Mouse (Mus musculus): Measurements from ENCODE around the gene Fgd3. TPM values are rescaled to one million over a fixed set of nuclear protein-coding genes. Genes with fewer than 3 reads are reported as not detected.

Fgd3 gene
- total RNA-seq, 2 experiments from 2014 or later, result 6.6 to 7.8 TPM

DNA sequence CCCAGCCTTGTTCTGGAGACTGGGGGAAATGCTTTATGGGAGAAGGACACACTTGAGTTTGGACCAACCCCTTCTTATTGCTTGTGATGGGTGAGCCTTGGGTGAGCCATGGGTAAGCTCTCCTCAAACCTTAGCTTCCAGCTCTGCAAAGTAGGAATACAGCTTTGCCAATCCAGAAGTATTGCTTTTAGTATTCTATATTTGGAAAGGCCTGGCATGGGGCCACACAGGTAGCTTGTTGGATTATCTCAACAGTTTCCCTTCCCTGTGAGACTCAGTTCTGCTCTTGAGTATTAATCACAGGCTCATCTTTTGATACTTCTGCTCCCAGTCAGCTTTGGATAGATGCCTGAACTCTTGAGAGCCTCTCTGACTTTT lies 22.6 kb upstream of the Fgd3 start:
- DNase-seq (ENCODE audit: low spot score in 2 of 2), result no peak
- intact Hi-C loops (cut with DNase I), result loop anchor here (5.0 kb wide), 1 partner anchor 80 kb away; the partner anchor contains the start of gene Ippk

DNA sequence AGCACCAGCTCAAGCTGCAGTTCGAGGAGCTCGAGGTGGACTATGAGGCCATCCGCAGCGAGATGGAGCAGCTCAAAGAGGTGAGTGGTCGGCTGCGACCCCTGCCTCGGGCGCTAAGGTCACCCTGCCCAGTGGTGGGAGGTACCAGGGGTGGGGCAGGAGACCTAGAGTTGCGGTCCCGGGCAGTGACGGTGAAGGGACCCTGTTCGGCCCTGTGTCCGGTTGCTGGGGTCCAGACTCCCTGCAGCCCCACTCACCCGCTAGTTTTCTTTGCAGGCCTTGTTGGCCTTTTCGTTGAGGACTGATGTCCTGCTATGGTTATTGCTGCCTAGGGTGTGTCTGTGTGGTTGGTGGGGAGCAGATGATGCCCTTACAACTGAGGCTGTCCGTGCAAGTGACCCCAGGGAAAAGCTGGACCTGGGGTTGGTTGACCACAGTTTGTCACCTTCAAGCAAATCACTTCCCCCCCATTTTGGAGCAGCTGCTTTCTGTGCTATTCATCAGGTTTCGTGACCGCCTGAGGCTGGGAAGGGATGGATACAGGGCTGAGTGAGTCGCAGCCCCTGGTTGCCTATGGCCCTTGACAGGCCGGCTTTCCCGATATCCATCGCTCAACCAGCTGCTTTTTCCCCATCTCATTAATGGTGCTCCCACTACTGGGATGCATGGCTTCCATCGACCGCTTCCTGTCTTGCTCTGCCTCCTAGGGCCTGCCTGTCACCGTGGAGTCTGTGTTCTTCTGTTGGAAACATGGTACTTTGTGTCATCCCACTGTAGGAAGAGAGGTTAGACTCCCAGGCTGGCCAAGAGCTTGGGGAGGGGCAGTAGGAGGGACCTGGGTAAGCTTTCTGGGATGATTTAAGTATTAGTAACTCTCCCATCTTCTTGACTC lies 22.0 kb upstream of the Fgd3 start:
- no peak for DNase-seq (ENCODE audit: low spot score in 2 of 2)

GRCm38 (mm10) chr13:49341012-49341830 lies 21.1 kb upstream of the Fgd3 start, which contains the start of gene Bicd2:
Bicd2 (plus strand) TSS chr13:49341585.
- DNase-seq (ENCODE audit: low spot score in 2 of 2), result peak; percentile 96 to 97
- intact Hi-C loops (cut with DNase I), result loop anchor here (2.0 to 5.0 kb wide), 2 partner anchors 30 to 81 kb away; partner anchors contain the start of gene Ippk

More for the DNA sequence above, 22.0 kb upstream of the Fgd3 start:
- intact Hi-C loops (cut with DNase I), result loop anchor here (2.0 to 5.0 kb wide), 2 partner anchors 29 to 80 kb away; partner anchors contain the start of gene Ippk

GRCm38 (mm10) chr13:49338893-49339546 lies 18.9 kb upstream of the Fgd3 start:
- DNase-seq (ENCODE audit: low spot score in 2 of 2), result peak in 1 of 2 experiments; percentile 49
- intact Hi-C loops (cut with DNase I), result loop anchor here (2.0 kb wide), 1 partner anchor 42 kb away; no protein-coding TSS in a partner anchor

DNA sequence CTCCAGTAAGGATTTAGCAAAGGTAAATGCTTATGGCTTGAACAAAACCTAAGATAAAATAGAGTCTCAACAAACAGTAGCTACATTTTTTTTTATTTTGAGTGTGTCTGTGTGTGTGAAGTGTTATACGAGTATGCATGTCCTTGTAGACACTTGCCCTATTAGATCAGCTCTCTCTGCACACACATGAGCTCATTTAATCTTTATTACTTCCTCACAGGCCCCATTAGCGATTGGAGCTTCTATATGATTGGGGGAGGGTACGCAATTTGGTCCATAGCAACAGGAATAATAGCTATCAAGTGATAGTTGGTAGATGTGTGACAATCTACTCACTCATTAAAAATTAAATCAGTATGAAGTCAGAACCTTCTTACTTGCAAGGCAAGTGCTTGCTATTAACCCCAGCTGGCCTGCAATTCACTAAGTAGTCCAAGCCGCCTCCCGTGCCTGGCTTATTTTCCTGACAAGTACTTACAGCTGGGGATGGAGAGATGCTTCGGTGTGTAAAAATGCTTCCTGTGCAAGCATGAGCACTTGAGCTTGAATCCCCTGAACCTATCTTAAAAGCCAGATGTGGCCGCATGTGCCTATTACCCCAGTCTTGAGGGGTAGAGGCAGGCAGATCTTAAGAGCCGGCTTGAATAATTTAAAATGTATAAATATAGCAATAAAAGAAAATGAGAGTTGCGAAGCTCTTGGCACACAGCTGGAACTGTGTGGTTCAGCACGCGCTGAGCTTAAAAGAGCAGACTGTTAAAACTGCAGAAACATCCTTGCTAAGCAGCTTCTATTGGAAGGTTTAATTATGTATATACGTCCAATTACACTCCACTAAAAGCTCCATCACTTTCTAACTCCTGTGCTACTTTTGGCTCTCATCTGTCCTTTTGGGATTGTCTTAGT lies 15.2 kb upstream of the Fgd3 start:
- intact Hi-C loops (cut with DNase I), result no loop called here
- no peak for DNase-seq (ENCODE audit: low spot score in 2 of 2)

- DNase-seq (ENCODE audit: low spot score in 2 of 2), result no peak
- intact Hi-C loops (cut with DNase I), result no loop called here
Measured at GRCm38 (mm10) chr13:49333250-49333649, 13.1 kb upstream of the Fgd3 start.

DNA sequence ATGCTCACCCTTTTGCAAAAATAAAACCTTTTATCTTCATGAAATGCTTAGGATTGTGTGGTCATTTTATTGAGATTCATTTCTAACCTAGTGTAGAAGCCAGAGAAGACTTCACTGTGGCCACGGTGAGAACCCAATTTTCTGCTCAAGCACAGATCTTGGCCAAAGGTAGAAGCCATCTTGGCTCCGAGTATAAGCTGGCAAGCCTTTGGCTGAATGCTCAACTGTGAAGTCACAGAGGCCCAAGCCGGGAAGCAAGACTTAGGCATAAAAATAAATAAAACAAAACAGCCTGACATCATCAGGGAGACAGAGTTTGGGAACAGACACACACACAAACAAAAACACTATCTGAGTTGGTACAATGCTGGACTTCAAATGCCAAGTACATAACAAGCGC lies 8.0 kb upstream of the Fgd3 start:
- no peak for DNase-seq (ENCODE audit: low spot score in 2 of 2)
- intact Hi-C loops (cut with DNase I), result loop anchor here (5.0 kb wide), 1 partner anchor 319 kb away; no protein-coding TSS in a partner anchor

DNA sequence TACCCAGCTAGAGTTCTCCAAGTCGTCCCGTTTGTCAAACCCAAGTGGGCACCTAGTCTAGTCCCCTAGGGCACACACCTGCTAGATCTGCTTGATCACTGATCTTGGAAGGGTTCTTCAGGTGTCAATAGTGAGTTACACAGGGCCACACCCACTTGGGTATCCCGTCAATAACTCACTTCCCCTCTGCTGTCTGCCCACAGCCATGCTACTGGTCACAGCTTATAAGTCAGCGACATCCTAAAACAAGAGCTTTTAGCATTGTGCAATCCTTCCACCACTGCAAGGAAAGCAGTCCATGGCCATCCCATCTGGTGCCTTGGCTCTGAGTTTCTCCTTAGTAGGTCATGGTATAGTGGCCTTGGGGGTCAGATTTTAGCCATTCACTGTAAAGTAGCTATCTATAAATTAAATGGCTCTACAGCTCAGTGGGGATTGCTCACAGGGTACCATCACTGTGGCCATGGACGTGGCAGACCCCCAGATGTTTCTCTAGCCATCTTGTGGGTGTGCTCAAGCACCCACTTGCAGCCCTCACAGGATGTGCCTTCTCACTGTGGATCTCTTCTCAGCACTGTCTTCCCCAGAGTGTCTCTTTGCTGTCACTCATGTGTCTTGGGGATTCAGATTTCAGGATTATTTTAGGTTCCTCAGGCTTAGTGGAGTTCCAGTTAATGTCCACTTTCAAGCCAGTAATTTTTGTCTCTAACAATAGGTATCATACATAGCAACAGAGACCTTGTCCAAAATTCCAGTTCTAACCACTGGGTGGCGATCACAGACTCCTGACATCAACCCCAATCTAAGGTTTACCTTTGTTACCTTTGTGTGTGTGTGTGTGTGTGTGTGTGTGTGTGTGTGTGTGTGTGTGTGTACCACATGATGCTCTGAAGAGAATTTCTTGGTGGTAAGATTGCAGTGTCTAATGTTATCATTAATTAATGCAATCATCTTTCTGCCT lies 6.4 kb upstream of the Fgd3 start:
- no peak for DNase-seq (ENCODE audit: low spot score in 2 of 2)
- intact Hi-C loops (cut with DNase I), result loop anchor here (5.0 kb wide), 1 partner anchor 321 kb away; no protein-coding TSS in a partner anchor

DNA sequence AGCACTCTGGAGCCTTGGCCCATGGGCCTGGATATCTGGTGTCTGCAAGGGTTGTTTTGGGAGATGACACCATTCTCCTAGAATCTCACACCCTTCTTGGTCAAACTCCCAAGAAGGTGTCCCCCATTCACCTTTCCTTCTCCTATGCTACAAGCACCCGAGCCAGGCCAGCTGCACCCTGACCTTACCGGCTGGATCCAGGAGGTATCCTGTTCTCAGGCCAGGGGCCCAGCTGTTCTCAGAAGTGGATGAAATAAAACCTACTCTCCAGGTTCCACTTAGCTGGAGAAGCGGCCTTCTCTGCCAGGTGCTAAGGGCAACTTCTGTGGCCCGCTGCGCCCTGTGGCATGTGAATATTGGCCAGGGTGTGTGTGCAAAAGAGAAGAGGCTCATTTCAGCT lies 4.8 kb upstream of the Fgd3 start:
- no peak for DNase-seq (ENCODE audit: low spot score in 2 of 2)
- intact Hi-C loops (cut with DNase I), result loop anchor here (5.0 kb wide), 1 partner anchor 322 kb away; no protein-coding TSS in a partner anchor

- peak; percentile 67 to 69 for DNase-seq (ENCODE audit: low spot score in 2 of 2)
- intact Hi-C loops (cut with DNase I), result no loop called here
Measured at GRCm38 (mm10) chr13:49322739-49323138, 2.6 kb upstream of the Fgd3 start.

- intact Hi-C loops (cut with DNase I), result no loop called here
- DNase-seq (ENCODE audit: low spot score in 2 of 2), result peak in 1 of 2 experiments; percentile 36
Measured at GRCm38 (mm10) chr13:49322169-49322568, 2.1 kb upstream of the Fgd3 start.

- no peak for DNase-seq (ENCODE audit: low spot score in 2 of 2)
- intact Hi-C loops (cut with DNase I), result no loop called here
Measured at GRCm38 (mm10) chr13:49321452-49321851, 1.3 kb upstream of the Fgd3 start.

- intact Hi-C loops (cut with DNase I), result no loop called here
- no peak for DNase-seq (ENCODE audit: low spot score in 2 of 2)
Measured at GRCm38 (mm10) chr13:49320514-49320913, 403 bp upstream of the Fgd3 start.

- intact Hi-C loops (cut with DNase I), result no loop called here
- DNase-seq (ENCODE audit: low spot score in 2 of 2), result no peak
Measured at GRCm38 (mm10) chr13:49317914-49318313, 2.2 kb downstream of the Fgd3 start.

- intact Hi-C loops (cut with DNase I), result no loop called here
- DNase-seq (ENCODE audit: low spot score in 2 of 2), result no peak
Measured at GRCm38 (mm10) chr13:49317508-49317907, 2.6 kb downstream of the Fgd3 start.

DNA sequence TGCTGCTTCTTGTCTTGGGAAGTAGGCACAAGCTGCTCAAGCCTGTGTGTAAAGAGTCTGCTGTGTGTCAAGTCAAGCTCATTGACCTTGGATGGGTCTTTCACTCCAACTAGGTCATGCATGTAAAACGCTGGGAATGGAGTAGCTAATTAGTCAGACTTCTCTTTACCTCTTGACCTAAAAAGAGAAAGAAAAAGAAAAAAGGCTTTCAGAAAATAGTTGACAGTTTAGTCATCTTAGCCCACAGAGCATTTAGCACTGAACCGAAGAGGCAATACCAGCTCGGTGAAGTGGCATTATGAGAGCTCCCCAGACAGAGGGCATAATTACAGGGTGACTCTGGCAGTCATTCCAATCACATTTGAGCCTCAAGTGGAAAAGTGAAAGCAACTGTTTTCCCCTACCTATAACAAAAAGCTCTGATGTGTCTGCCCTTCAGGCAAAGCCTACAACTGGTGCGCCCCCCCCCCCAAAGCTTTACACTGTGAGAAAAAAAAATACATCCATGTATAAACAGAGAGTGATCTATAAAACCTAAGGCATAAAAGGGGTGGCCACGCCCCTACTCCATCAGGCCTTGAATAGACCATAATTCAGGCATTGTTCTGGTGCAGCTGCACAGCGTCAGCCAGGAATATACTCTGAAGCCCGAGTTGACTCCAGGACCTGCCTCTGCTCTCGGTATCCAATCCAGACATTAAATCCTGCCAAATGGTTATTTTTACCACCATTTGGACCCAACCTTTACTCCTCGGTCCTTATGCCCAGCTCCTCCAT lies 3.5 kb downstream of the Fgd3 start:
- no peak for DNase-seq (ENCODE audit: low spot score in 2 of 2)
- intact Hi-C loops (cut with DNase I), result no loop called here

DNA sequence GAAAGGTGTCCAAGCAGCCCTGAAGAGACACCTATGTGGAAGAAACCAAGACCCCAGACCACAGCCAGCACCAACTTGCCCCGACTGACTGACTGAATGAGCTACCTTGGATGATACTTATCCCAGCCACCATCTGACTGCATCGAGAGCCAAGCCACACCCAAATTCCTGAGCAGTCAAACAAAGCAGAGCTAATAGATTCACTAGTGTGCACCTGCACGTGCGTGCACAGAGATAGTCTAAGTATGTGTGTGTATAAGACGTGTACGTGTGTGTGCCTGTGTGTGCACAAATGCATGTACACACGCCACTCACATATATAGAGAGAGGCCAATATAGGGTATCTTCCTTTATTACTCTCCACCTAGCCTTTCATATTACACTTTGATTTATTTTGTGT lies 8.5 kb downstream of the Fgd3 start:
- no peak for DNase-seq (ENCODE audit: low spot score in 2 of 2)
- intact Hi-C loops (cut with DNase I), result no loop called here

Data from left cerebral cortex, postnatal 36 days (tissue).